Mouse (Mus musculus) lung, postnatal 0 days (tissue): ENCODE data around the gene Wwc2. TPM values are rescaled to one million over a fixed set of nuclear protein-coding genes. Genes with fewer than 3 reads are reported as not detected.

Experiments used
- ATAC-seq: fragments of 200-750 bp; cut with Nextera tagmentation; 2 replicates; pipeline ENCODE4 v1.8.0; 2017; ENCODE audit warnings: moderate library complexity
- DNase-seq: peaks from one replicate; pipeline ENCODE4 v3.0.0-alpha.2; 2016; ENCODE audit warnings: low spot score
- H3K27ac ChIP-seq: fragments of 300-500 bp; sonication (generic); 2 replicates; pipeline ENCODE4 v1.5.1; 2014; ENCODE audit warnings: antibody characterized with exemption, mild to moderate bottlenecking, low read length, mixed read lengths
- H3K27me3 ChIP-seq: fragments of 300-500 bp; sonication (generic); replicated peaks from 2 replicates; pipeline ENCODE4 v1.6.1; 2014; ENCODE audit warnings: low read length, mixed read lengths; ENCODE audit not compliant: insufficient read depth
- H3K36me3 ChIP-seq: fragments of 300-500 bp; sonication (generic); 2 replicates; pipeline ENCODE4 v1.6.1; 2014; ENCODE audit warnings: low read length, mixed read lengths; ENCODE audit not compliant: insufficient read depth
- H3K4me1 ChIP-seq: fragments of 300-500 bp; sonication (generic); 2 replicates; pipeline ENCODE4 v1.6.1; 2014; ENCODE audit warnings: antibody characterized with exemption, low read depth, low read length, mixed read lengths; ENCODE audit not compliant: insufficient read depth
- H3K4me2 ChIP-seq: fragments of 300-500 bp; sonication (generic); replicated peaks from 2 replicates; pipeline ENCODE4 v1.6.1; 2014; ENCODE audit warnings: low read depth, mild to moderate bottlenecking, low read length, moderate library complexity, mixed read lengths
- H3K4me3 ChIP-seq: fragments of 300-500 bp; sonication (generic); 2 replicates; pipeline ENCODE4 v1.5.1; 2014; ENCODE audit warnings: low read depth, low read length
- H3K9ac ChIP-seq: fragments of 300-500 bp; sonication (generic); replicated peaks from 2 replicates; pipeline ENCODE4 v1.6.1; 2014; ENCODE audit warnings: low read depth, mild to moderate bottlenecking
- H3K9me3 ChIP-seq: fragments of 300-500 bp; sonication (generic); 2 replicates; pipeline ENCODE4 v1.6.1; 2016; ENCODE audit warnings: low read length, mixed read lengths
- CTCF ChIP-seq: IDR thresholded peaks from 2 replicates; pipeline ENCODE4 v1.5.1; 2016; ENCODE audit warnings: antibody characterized with exemption, mild to moderate bottlenecking
- EP300 ChIP-seq: IDR thresholded peaks from 2 replicates; pipeline ENCODE4 v1.6.1; 2016; ENCODE audit warnings: antibody characterized with exemption, mild to moderate bottlenecking, control low read depth
- WGBS: fragments of 180-500 bp; shearing (Covaris S2); extraction: QIAGEN DNeasy Blood & Tissue Kit; methylation state at CpG from one replicate; pipeline ENCODE4 v1.1.7; 2014; 5-methylcytosine and 5-hydroxymethylcytosine counted together
- polyA plus RNA-seq: library from polyadenylated mRNA; unstranded; fragments of >200 nt; fragmentation: Nextera tagmentation; extraction: Ambion mirVana; gene quantifications from 2 replicates; pipeline ENCODE4 v1.2.1, GENCODE M21; 2015

The Wwc2 gene
- polyA plus RNA-seq, 1 experiment from 2014 or later, result 19.1 TPM

DNA sequence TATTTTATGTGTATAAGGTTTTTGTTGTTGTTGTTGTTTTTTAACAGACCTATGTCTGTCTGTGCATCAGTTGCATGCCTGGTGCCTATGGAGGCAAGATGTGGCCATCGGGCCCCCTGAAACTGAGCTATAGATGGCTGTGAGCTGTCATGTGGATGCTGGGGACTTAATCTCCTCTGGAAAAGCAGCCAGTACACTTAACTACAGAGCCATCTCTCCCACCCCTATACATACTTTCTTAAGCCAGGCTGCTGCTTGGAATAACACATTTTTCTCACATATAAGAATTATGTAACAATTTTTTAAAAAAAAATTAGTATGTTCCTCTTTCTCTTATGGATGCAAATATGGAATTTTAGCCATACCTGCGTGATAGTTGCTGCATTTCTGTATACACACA lies 207.2 kb downstream of the Wwc2 start:
- TF ChIP-seq EP300 (no peak), CTCF (no peak)
- Histone ChIP-seq H3K36me3 (no peaks in the 10 kb centered on the region), H3K27me3 (no peaks in the 10 kb centered on the region), H3K4me3 (no peak overlapping the region), H3K9me3 (no peaks in the 10 kb centered on the region), H3K4me2 (no peak overlapping the region), H3K4me1 (no peaks in the 10 kb centered on the region), H3K27ac (no peak overlapping the region), H3K9ac (no peak overlapping the region)
- no peak for ATAC-seq
- WGBS, result 91% methylated on average over 2 of the region's 2 CpGs
- no peak for DNase-seq

DNA sequence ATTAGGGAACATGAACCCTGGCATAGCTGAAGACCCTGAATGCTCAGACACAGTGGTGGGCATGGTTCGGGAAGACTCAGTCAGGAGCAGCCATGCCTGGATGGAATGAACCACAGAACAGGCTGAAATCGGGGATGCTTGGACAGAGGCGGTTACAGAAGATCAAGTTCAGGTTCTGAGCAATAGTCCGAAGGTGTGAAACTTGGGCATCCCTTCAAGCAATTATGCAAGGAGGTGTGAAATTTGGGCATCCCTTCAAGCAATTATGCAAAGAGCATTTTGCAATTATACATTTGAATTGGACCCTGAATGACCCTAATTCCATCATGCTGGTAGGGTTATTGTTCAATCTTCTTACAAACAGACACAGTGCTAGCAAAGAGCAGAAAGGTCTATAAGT lies 208.8 kb downstream of the Wwc2 start:
- H3K9me3 ChIP-seq, result no peaks in the 10 kb centered on the region
- H3K27ac ChIP-seq, result no peak overlapping the region
- H3K4me1 ChIP-seq, result no peaks in the 10 kb centered on the region
- WGBS, result 85% methylated on average over 4 of the region's 4 CpGs
- DNase-seq (no peak), ATAC-seq (no peak)
- H3K4me3 ChIP-seq, result no peak overlapping the region
- H3K4me2 ChIP-seq, result no peak overlapping the region
- no peak for TF ChIP-seq CTCF
- no peak for TF ChIP-seq EP300
- H3K9ac ChIP-seq, result no peak overlapping the region
- no peaks in the 10 kb centered on the region for H3K27me3 ChIP-seq
- no peaks in the 10 kb centered on the region for H3K36me3 ChIP-seq

DNA sequence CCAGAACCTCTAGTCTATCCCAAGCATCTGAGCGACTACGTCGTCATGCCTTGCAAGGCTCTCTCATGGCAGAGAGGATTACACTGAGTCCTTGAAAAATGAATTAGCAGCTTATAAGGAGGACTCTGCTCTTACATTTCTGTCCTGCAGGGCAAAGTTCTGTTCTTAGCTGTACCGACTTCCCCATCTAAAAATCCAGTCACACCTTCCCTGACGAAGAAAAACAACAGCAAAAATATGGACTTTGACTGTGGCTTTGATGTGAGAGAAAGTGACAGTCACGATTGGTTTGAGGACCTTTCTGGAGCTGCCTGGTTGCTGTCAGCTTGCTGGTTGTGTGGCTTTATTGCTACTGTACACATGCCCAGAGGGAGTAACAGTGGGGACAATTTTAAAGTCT lies 211.1 kb downstream of the Wwc2 start:
- WGBS, result 72% methylated on average over 6 of the region's 6 CpGs
- TF ChIP-seq EP300 (no peak), CTCF (no peak)
- Histone ChIP-seq H3K27ac (no peak overlapping the region), H3K4me3 (no peak overlapping the region), H3K4me1 (no peaks in the 10 kb centered on the region), H3K4me2 (no peak overlapping the region), H3K9me3 (no peaks in the 10 kb centered on the region), H3K36me3 (no peaks in the 10 kb centered on the region), H3K9ac (no peak overlapping the region), H3K27me3 (no peaks in the 10 kb centered on the region)
- ATAC-seq (no peak), DNase-seq (no peak)

DNA sequence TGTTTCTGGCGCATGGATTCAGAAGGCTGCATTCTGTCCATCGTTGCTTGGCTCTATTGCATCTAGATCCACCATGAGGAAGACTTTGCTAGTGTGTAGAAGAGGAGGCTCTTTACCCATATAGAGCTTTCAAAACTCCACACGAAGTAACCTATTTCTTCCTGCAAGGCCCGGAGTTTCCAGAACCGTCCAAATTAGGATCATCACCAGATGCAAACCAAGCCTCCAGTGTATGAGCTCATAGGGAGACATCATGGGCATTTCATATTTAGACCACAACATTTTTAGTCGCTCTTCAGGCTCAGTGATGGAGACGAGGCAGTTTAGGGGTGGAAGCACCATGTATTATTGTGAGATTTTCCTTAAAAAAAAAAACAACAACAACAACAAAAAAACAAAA lies 213.3 kb downstream of the Wwc2 start:
- no peak for DNase-seq

More for the DNA sequence above, 213.3 kb downstream of the Wwc2 start:
- Histone ChIP-seq H3K27me3 (no peaks in the 10 kb centered on the region), H3K4me1 (no peaks in the 10 kb centered on the region), H3K27ac (no peak overlapping the region), H3K4me2 (no peak overlapping the region), H3K36me3 (no peaks in the 10 kb centered on the region), H3K9ac (no peak overlapping the region), H3K4me3 (no peak overlapping the region), H3K9me3 (no peaks in the 10 kb centered on the region)
- ATAC-seq, result no peak
- TF ChIP-seq CTCF (no peak), EP300 (no peak)
- 89% methylated on average over 7 of the region's 7 CpGs for WGBS

Other genes with a start within 250 kb of the Wwc2 start
- not detected in 2 replicates for gene Cldn24, start 168.8 kb downstream of the Wwc2 start, polyA plus RNA-seq
- not detected in 2 replicates for gene Cldn22, start 166.4 kb downstream of the Wwc2 start, polyA plus RNA-seq
- gene Dctd, start 108.2 kb upstream of the Wwc2 start, polyA plus RNA-seq, result 1.5 and 1.9 TPM in 2 replicates